Mouse (Mus musculus): ENCODE results near the gene Celsr2. TPM values are rescaled to one million over a fixed set of nuclear protein-coding genes. Genes with fewer than 3 reads are reported as not detected.

The Celsr2 gene
- total RNA-seq, 1 experiment: 7.9 TPM

GRCm38 (mm10) chr3:108423006-108423405, 7.7 kb upstream of the Celsr2 start:
- H3K9ac ChIP-seq (ENCODE audit: insufficient read depth, low read depth, low read length, poor library complexity, severe bottlenecking): no peak overlapping the region
- in situ Hi-C loops (cut with MboI; ENCODE audit: low sequenced_read_pairs in 2 of 2, unreplicated experiment in 2 of 2): no loop called here
- no peak overlapping the region for H3K4me3 ChIP-seq (ENCODE audit: insufficient read depth in 1 of 2, low read depth in 1 of 2, low read length in 2 of 2, poor library complexity in 1 of 2, severe bottlenecking in 1 of 2)
- TF ChIP-seq ZNF384 (IDR thresholded peaks at IDR 0.05; ENCODE audit: low read depth, low read length) (no peak), ZC3H11A (IDR thresholded peaks at IDR 0.05; ENCODE audit: borderline replicate concordance, low read depth, low read length) (no peak), CHD2 (IDR thresholded peaks at IDR 0.05; ENCODE audit: low read depth, low read length) (no peak), HCFC1 (IDR thresholded peaks at IDR 0.05; ENCODE audit: borderline replicate concordance, insufficient read depth, low read length) (no peak), MAFK (IDR thresholded peaks at IDR 0.05; ENCODE audit: insufficient read depth, low read depth, low read length) (no peak)
- peaks cover 2 to 16% of the 10 kb centered on the region in 2 experiments; a peak in 3 of 4 replicates for H3K4me1 ChIP-seq (ENCODE audit: control insufficient read depth in 2 of 2, insufficient read depth in 2 of 2, low read length in 2 of 2, poor library complexity in 1 of 2)
- H3K27ac ChIP-seq (ENCODE audit: insufficient read depth, low read depth, low read length, poor library complexity, severe bottlenecking): no peak overlapping the region
- no peaks in the 10 kb centered on the region for H3K9me3 ChIP-seq (ENCODE audit: control insufficient read depth, insufficient read depth, low read depth, low read length)
- peaks cover 27% of the 10 kb centered on the region for H3K36me3 ChIP-seq (ENCODE audit: control insufficient read depth, insufficient read depth, low read length, poor library complexity, severe bottlenecking)
- no peak for DNase-seq (ENCODE audit: low read depth, low spot score)

- Histone ChIP-seq H3K9me3 (ENCODE audit: control insufficient read depth, insufficient read depth, low read depth, low read length) (no peaks in the 10 kb centered on the region), H3K36me3 (ENCODE audit: control insufficient read depth, insufficient read depth, low read length, poor library complexity, severe bottlenecking) (peaks cover 4% of the 10 kb centered on the region; the same call in 1 of the 2 replicates), H3K4me1 (ENCODE audit: control insufficient read depth in 2 of 2, insufficient read depth in 2 of 2, low read length in 2 of 2, poor library complexity in 1 of 2) (peaks cover 0 to 5% of the 10 kb centered on the region in 2 experiments; a peak in 1 of 4 replicates), H3K4me3 (ENCODE audit: insufficient read depth in 1 of 2, low read depth in 1 of 2, low read length in 2 of 2, poor library complexity in 1 of 2, severe bottlenecking in 1 of 2) (peak overlapping the region; percentile 68 to 79), H3K27ac (ENCODE audit: insufficient read depth, low read depth, low read length, poor library complexity, severe bottlenecking) (no peak overlapping the region), H3K9ac (ENCODE audit: insufficient read depth, low read depth, low read length, poor library complexity, severe bottlenecking) (peak overlapping the region; percentile 77)
- peak; percentile 52 for DNase-seq (ENCODE audit: low read depth, low spot score)
- in situ Hi-C loops (cut with MboI; ENCODE audit: low sequenced_read_pairs in 2 of 2, unreplicated experiment in 2 of 2): no loop called here
- TF ChIP-seq HCFC1 (IDR thresholded peaks at IDR 0.05; ENCODE audit: borderline replicate concordance, insufficient read depth, low read length) (no peak), ZC3H11A (IDR thresholded peaks at IDR 0.05; ENCODE audit: borderline replicate concordance, low read depth, low read length) (peak; percentile 91; the same call in 1 of the 2 replicates)
Observed at GRCm38 (mm10) chr3:108415831-108416223, 475 bp upstream of the Celsr2 start.

- peaks cover 0 to 8% of the 10 kb centered on the region in 2 experiments; a peak in 1 of 4 replicates for H3K4me1 ChIP-seq (ENCODE audit: control insufficient read depth in 2 of 2, insufficient read depth in 2 of 2, low read length in 2 of 2, poor library complexity in 1 of 2)
- no peak overlapping the region for H3K27ac ChIP-seq (ENCODE audit: insufficient read depth, low read depth, low read length, poor library complexity, severe bottlenecking)
- in situ Hi-C loops (cut with MboI; ENCODE audit: low sequenced_read_pairs in 2 of 2, unreplicated experiment in 2 of 2): no loop called here
- no peak for DNase-seq (ENCODE audit: low read depth, low spot score)
- TF ChIP-seq ZNF384 (IDR thresholded peaks at IDR 0.05; ENCODE audit: low read depth, low read length) (no peak), HCFC1 (IDR thresholded peaks at IDR 0.05; ENCODE audit: borderline replicate concordance, insufficient read depth, low read length) (no peak), MAFK (IDR thresholded peaks at IDR 0.05; ENCODE audit: insufficient read depth, low read depth, low read length) (no peak), ZC3H11A (IDR thresholded peaks at IDR 0.05; ENCODE audit: borderline replicate concordance, low read depth, low read length) (no peak), CHD2 (IDR thresholded peaks at IDR 0.05; ENCODE audit: low read depth, low read length) (no peak)
- no peak overlapping the region for H3K4me3 ChIP-seq (ENCODE audit: insufficient read depth in 1 of 2, low read depth in 1 of 2, low read length in 2 of 2, poor library complexity in 1 of 2, severe bottlenecking in 1 of 2)
- H3K9ac ChIP-seq (ENCODE audit: insufficient read depth, low read depth, low read length, poor library complexity, severe bottlenecking): no peak overlapping the region
- no peaks in the 10 kb centered on the region for H3K9me3 ChIP-seq (ENCODE audit: control insufficient read depth, insufficient read depth, low read depth, low read length)
- peaks cover 4% of the 10 kb centered on the region; the same call in 1 of the 2 replicates for H3K36me3 ChIP-seq (ENCODE audit: control insufficient read depth, insufficient read depth, low read length, poor library complexity, severe bottlenecking)
Observed at GRCm38 (mm10) chr3:108413634-108414360, 1.6 kb downstream of the Celsr2 start.

DNA sequence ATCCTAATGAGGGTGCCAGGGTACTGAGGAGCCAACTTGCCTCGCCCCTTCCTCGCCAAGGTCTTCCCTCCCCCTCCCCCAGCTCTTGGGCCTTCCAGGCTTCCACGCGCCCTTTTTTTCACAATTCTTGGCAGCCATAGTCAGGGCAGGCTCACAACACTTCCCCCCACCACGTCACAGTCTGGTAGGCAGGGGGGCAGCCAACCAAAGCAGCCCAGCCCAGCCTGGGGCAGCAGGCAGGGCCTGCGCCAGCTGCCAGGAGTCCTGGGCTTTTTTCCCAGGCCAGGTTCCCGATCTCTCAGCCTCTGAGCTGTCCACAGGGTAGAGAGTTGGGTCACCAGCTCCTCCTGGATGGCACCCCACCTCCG, 3.6 kb downstream of the Celsr2 start:
- Histone ChIP-seq H3K27ac (ENCODE audit: insufficient read depth, low read depth, low read length, poor library complexity, severe bottlenecking) (no peak overlapping the region), H3K4me1 (ENCODE audit: control insufficient read depth in 2 of 2, insufficient read depth in 2 of 2, low read length in 2 of 2, poor library complexity in 1 of 2) (peaks cover 0 to 10% of the 10 kb centered on the region in 2 experiments; a peak in 1 of 4 replicates), H3K36me3 (ENCODE audit: control insufficient read depth, insufficient read depth, low read length, poor library complexity, severe bottlenecking) (peaks cover 4% of the 10 kb centered on the region; the same call in 1 of the 2 replicates), H3K9me3 (ENCODE audit: control insufficient read depth, insufficient read depth, low read depth, low read length) (no peaks in the 10 kb centered on the region), H3K4me3 (ENCODE audit: insufficient read depth in 1 of 2, low read depth in 1 of 2, low read length in 2 of 2, poor library complexity in 1 of 2, severe bottlenecking in 1 of 2) (no peak overlapping the region), H3K9ac (ENCODE audit: insufficient read depth, low read depth, low read length, poor library complexity, severe bottlenecking) (no peak overlapping the region)
- TF ChIP-seq MAFK (IDR thresholded peaks at IDR 0.05; ENCODE audit: insufficient read depth, low read depth, low read length) (no peak), ZNF384 (IDR thresholded peaks at IDR 0.05; ENCODE audit: low read depth, low read length) (no peak), ZC3H11A (IDR thresholded peaks at IDR 0.05; ENCODE audit: borderline replicate concordance, low read depth, low read length) (no peak), HCFC1 (IDR thresholded peaks at IDR 0.05; ENCODE audit: borderline replicate concordance, insufficient read depth, low read length) (no peak), CHD2 (IDR thresholded peaks at IDR 0.05; ENCODE audit: low read depth, low read length) (no peak)
- in situ Hi-C loops (cut with MboI; ENCODE audit: low sequenced_read_pairs in 2 of 2, unreplicated experiment in 2 of 2): no loop called here
- no peak for DNase-seq (ENCODE audit: low read depth, low spot score)
